Mouse (Mus musculus): Measurements from ENCODE around the gene Adcy9.

DNA sequence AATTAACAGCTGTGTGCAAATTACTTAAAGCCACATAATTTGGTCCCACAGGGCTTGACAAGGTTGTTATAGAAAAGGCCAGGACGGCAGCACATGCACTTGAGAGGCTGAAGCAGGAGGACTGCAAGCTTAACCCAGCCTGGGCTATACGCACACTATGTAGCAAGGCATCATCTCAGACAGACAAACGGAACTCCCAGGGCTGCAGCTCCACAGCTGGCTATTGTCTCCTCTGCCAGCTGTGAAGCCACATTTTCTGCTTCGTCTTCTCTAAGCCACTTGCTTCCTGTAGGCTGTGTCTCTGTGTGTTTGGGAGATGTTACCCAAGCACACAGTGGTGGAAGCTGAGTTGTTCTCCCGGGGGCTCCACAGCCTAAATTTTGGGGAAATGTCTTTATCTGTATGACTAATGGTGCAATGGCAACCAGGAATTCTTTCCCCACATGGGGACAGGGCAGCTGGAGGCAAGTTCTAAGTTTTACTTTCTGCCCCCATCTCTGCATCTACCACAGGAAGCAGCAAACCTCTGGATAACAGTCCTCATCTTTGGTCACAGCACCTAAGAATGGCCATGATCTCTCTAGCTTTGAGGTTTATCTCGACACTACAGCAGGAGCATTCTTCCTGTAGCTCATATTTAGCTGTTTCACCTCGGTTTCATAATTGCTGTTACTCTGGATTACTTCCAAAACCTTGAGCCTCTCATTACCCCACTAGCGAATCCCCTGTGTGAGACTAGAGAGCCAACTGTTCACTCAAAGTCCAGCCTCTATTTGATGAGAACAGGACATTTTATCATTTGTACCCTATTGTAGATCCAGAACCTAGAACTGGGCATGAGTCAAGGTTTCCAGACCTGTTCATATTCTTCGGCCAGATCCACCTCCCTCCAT lies 6.1 kb downstream of the Adcy9 start:
- TF ChIP-seq POLR2A (IDR thresholded peaks at IDR 0.05; ENCODE audit: borderline replicate concordance, extremely low read depth, insufficient read depth, insufficient read length, poor library complexity, severe bottlenecking), result no peak
- no peak for TF ChIP-seq CTCF (IDR thresholded peaks at IDR 0.05; ENCODE audit: borderline replicate concordance, extremely low read depth, insufficient read depth, insufficient read length)
